Mouse (Mus musculus): ENCODE data around the gene Bbs5. TPM values are rescaled to one million over a fixed set of nuclear protein-coding genes. Genes with fewer than 3 reads are reported as not detected.

The Bbs5 gene
- polyA plus RNA-seq, 1 experiment from 2014 or later, result 18.3 TPM

DNA sequence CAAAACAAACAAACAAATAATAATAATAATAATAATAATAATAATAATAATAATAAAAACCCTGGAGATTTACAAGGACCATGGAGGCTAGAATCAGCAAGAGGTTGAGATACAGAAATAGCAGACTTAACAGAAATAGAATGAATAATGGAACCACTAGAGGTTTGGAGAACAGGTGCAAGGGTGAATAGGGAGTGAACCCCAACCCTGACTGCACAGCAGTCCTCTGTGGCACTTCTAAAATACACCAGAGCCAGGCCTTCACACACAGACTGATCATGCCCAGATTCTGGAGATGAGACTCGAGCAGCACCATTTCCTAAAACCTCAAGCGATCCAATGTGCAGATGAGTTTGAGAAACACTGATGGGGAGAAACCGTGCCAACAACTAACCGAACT, 35.0 kb downstream of the Bbs5 start:
- Histone ChIP-seq H3K36me3 (ENCODE audit: control insufficient read depth, insufficient read depth, low read length) (no peaks in the 10 kb centered on the region), H3K9me3 (ENCODE audit: control insufficient read depth, low read length) (no peaks in the 10 kb centered on the region), H3K4me3 (ENCODE audit: low read length) (no peak overlapping the region), H3K4me1 (replicated peaks; ENCODE audit: control insufficient read depth, insufficient read depth, low read length) (no peaks in the 10 kb centered on the region), H3K4me2 (ENCODE audit: low read depth, low read length) (no peak overlapping the region), H3K27me3 (ENCODE audit: control insufficient read depth, insufficient read depth, low read depth, low read length) (no peaks in the 10 kb centered on the region), H3K27ac (ENCODE audit: low read length) (no peak overlapping the region), H3K9ac (ENCODE audit: low read length) (no peak overlapping the region)
- ATAC-seq (ENCODE audit: low read depth), result no peak
- 81% methylated on average over 4 of the region's 4 CpGs for WGBS

- Histone ChIP-seq H3K9ac (ENCODE audit: low read length) (no peak overlapping the region), H3K4me2 (ENCODE audit: low read depth, low read length) (no peak overlapping the region), H3K27ac (ENCODE audit: low read length) (no peak overlapping the region), H3K4me1 (replicated peaks; ENCODE audit: control insufficient read depth, insufficient read depth, low read length) (no peaks in the 10 kb centered on the region), H3K4me3 (ENCODE audit: low read length) (no peak overlapping the region), H3K9me3 (ENCODE audit: control insufficient read depth, low read length) (no peaks in the 10 kb centered on the region), H3K27me3 (ENCODE audit: control insufficient read depth, insufficient read depth, low read depth, low read length) (no peaks in the 10 kb centered on the region), H3K36me3 (ENCODE audit: control insufficient read depth, insufficient read depth, low read length) (no peaks in the 10 kb centered on the region; the same call in 1 of the 2 replicates)
- ATAC-seq (ENCODE audit: low read depth), result no peak
- WGBS, result 74% methylated on average over 13 of the region's 13 CpGs
Observed at GRCm38 (mm10) chr2:69683036-69683805, 36.2 kb downstream of the Bbs5 start.

GRCm38 (mm10) chr2:69684488-69684887, 37.5 kb downstream of the Bbs5 start:
- H3K27ac ChIP-seq (ENCODE audit: low read length), result no peak overlapping the region
- no peak for ATAC-seq (ENCODE audit: low read depth)
- no peaks in the 10 kb centered on the region for H3K27me3 ChIP-seq (ENCODE audit: control insufficient read depth, insufficient read depth, low read depth, low read length)
- H3K9me3 ChIP-seq (ENCODE audit: control insufficient read depth, low read length), result no peaks in the 10 kb centered on the region
- no peak overlapping the region for H3K9ac ChIP-seq (ENCODE audit: low read length)
- 97% methylated on average over 3 of the region's 3 CpGs for WGBS
- H3K4me2 ChIP-seq (ENCODE audit: low read depth, low read length), result no peak overlapping the region
- no peaks in the 10 kb centered on the region; the same call in 1 of the 2 replicates for H3K36me3 ChIP-seq (ENCODE audit: control insufficient read depth, insufficient read depth, low read length)
- H3K4me3 ChIP-seq (ENCODE audit: low read length), result no peak overlapping the region
- H3K4me1 ChIP-seq (replicated peaks; ENCODE audit: control insufficient read depth, insufficient read depth, low read length), result no peaks in the 10 kb centered on the region

GRCm38 (mm10) chr2:69690214-69690613, 43.2 kb downstream of the Bbs5 start:
- WGBS, result 95% methylated on average over 3 of the region's 3 CpGs
- Histone ChIP-seq H3K36me3 (ENCODE audit: control insufficient read depth, insufficient read depth, low read length) (peaks cover 9% of the 10 kb centered on the region), H3K4me1 (replicated peaks; ENCODE audit: control insufficient read depth, insufficient read depth, low read length) (no peaks in the 10 kb centered on the region), H3K9ac (ENCODE audit: low read length) (no peak overlapping the region), H3K4me3 (ENCODE audit: low read length) (no peak overlapping the region), H3K27ac (ENCODE audit: low read length) (no peak overlapping the region), H3K4me2 (ENCODE audit: low read depth, low read length) (no peak overlapping the region), H3K27me3 (ENCODE audit: control insufficient read depth, insufficient read depth, low read depth, low read length) (no peaks in the 10 kb centered on the region), H3K9me3 (ENCODE audit: control insufficient read depth, low read length) (no peaks in the 10 kb centered on the region)
- no peak for ATAC-seq (ENCODE audit: low read depth)

GRCm38 (mm10) chr2:69690843-69691242, 43.9 kb downstream of the Bbs5 start:
- no peak; the same call in 1 of the 2 replicates for ATAC-seq (ENCODE audit: low read depth)

GRCm38 (mm10) chr2:69693501-69693900, 46.5 kb downstream of the Bbs5 start:
- Histone ChIP-seq H3K9me3 (ENCODE audit: control insufficient read depth, low read length) (no peaks in the 10 kb centered on the region), H3K9ac (ENCODE audit: low read length) (no peak overlapping the region), H3K36me3 (ENCODE audit: control insufficient read depth, insufficient read depth, low read length) (peaks cover 9% of the 10 kb centered on the region), H3K27ac (ENCODE audit: low read length) (no peak overlapping the region), H3K4me1 (replicated peaks; ENCODE audit: control insufficient read depth, insufficient read depth, low read length) (no peaks in the 10 kb centered on the region), H3K4me2 (ENCODE audit: low read depth, low read length) (no peak overlapping the region), H3K27me3 (ENCODE audit: control insufficient read depth, insufficient read depth, low read depth, low read length) (no peaks in the 10 kb centered on the region), H3K4me3 (ENCODE audit: low read length) (no peak overlapping the region)
- 89% methylated on average over 11 of the region's 11 CpGs for WGBS
- no peak for ATAC-seq (ENCODE audit: low read depth)

More at GRCm38 (mm10) chr2:69690843-69691242, 43.9 kb downstream of the Bbs5 start:
- H3K4me3 ChIP-seq (ENCODE audit: low read length), result no peak overlapping the region
- peaks cover 9% of the 10 kb centered on the region for H3K36me3 ChIP-seq (ENCODE audit: control insufficient read depth, insufficient read depth, low read length)
- 77% methylated on average over 6 of the region's 6 CpGs for WGBS
- H3K4me1 ChIP-seq (replicated peaks; ENCODE audit: control insufficient read depth, insufficient read depth, low read length), result no peaks in the 10 kb centered on the region
- no peak overlapping the region for H3K9ac ChIP-seq (ENCODE audit: low read length)
- H3K9me3 ChIP-seq (ENCODE audit: control insufficient read depth, low read length), result no peaks in the 10 kb centered on the region
- no peak overlapping the region for H3K4me2 ChIP-seq (ENCODE audit: low read depth, low read length)
- no peaks in the 10 kb centered on the region for H3K27me3 ChIP-seq (ENCODE audit: control insufficient read depth, insufficient read depth, low read depth, low read length)
- no peak overlapping the region for H3K27ac ChIP-seq (ENCODE audit: low read length)

DNA sequence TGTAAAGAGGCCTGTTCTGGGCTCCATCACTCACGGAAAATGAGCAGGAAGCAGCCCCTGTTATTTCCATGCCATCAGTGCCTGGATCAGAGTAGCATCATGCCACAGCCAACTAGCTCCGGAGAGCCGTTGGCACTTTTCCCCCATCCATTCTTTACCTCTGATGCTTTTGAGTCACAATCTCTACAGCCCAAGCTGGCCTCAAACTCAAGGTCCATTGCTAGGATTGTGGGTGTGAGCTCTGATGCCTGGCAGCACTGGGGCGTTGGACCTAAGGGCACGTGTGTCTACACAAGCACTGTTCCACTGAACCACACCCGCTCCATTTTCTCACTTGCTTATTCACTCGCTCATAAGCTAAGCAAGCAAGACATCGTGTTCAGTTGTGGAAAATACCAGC, 53.5 kb downstream of the Bbs5 start:
- 90% methylated on average over 8 of the region's 8 CpGs for WGBS
- Histone ChIP-seq H3K4me2 (ENCODE audit: low read depth, low read length) (no peak overlapping the region), H3K4me3 (ENCODE audit: low read length) (no peak overlapping the region), H3K27ac (ENCODE audit: low read length) (no peak overlapping the region), H3K27me3 (ENCODE audit: control insufficient read depth, insufficient read depth, low read depth, low read length) (no peaks in the 10 kb centered on the region), H3K9ac (ENCODE audit: low read length) (no peak overlapping the region), H3K36me3 (ENCODE audit: control insufficient read depth, insufficient read depth, low read length) (peaks cover 10% of the 10 kb centered on the region), H3K9me3 (ENCODE audit: control insufficient read depth, low read length) (no peaks in the 10 kb centered on the region), H3K4me1 (replicated peaks; ENCODE audit: control insufficient read depth, insufficient read depth, low read length) (no peaks in the 10 kb centered on the region)
- ATAC-seq (ENCODE audit: low read depth), result no peak

DNA sequence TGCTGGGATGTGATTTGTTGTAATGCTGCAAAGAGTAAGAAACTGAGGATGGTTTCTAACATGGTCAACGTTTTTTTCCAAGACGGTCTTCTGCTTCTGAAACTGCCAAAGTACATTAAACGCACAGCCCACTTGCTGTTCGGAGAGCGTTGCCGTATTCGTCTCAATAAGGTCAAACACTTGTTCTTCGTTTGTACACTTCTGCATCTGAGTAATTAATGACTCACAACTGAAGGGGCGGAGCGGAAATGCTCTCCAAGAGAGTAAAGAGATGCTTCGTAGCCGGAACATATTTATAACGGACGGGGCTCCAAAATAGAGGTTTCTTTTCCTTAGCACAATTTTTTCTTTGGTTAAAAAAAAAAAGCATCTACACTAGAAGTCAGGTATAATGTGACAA, 65.2 kb downstream of the Bbs5 start:
- H3K27ac ChIP-seq (ENCODE audit: low read length), result no peak overlapping the region
- H3K9ac ChIP-seq (ENCODE audit: low read length), result no peak overlapping the region
- no peak overlapping the region for H3K4me2 ChIP-seq (ENCODE audit: low read depth, low read length)
- H3K36me3 ChIP-seq (ENCODE audit: control insufficient read depth, insufficient read depth, low read length), result 0 out of 2 replicates have a peak, but pooled peaks cover 2% of the 10 kb centered on the region
- H3K4me3 ChIP-seq (ENCODE audit: low read length), result no peak overlapping the region
- H3K9me3 ChIP-seq (ENCODE audit: control insufficient read depth, low read length), result no peaks in the 10 kb centered on the region
- ATAC-seq (ENCODE audit: low read depth), result no peak
- no peaks in the 10 kb centered on the region for H3K27me3 ChIP-seq (ENCODE audit: control insufficient read depth, insufficient read depth, low read depth, low read length)
- 81% methylated on average over 14 of the region's 14 CpGs for WGBS
- no peaks in the 10 kb centered on the region for H3K4me1 ChIP-seq (replicated peaks; ENCODE audit: control insufficient read depth, insufficient read depth, low read length)

- H3K27ac ChIP-seq (ENCODE audit: low read length), result peak within 1 kb of the TSS; percentile 72
- H3K4me2 ChIP-seq (ENCODE audit: low read depth, low read length), result peak within 1 kb of the TSS; percentile 71
- H3K27me3 ChIP-seq (ENCODE audit: control insufficient read depth, insufficient read depth, low read depth, low read length), result no peaks in the 10 kb centered on the region
- H3K4me1 ChIP-seq (replicated peaks; ENCODE audit: control insufficient read depth, insufficient read depth, low read length), result no peaks in the 10 kb centered on the region
- H3K9ac ChIP-seq (ENCODE audit: low read length), result peak within 1 kb of the TSS; percentile 81
- ATAC-seq (ENCODE audit: low read depth), result peak; percentile 100
- H3K9me3 ChIP-seq (ENCODE audit: control insufficient read depth, low read length), result no peaks in the 10 kb centered on the region
- H3K4me3 ChIP-seq (ENCODE audit: low read length), result peak within 1 kb of the TSS; percentile 91
- no peaks in the 10 kb centered on the region for H3K36me3 ChIP-seq (ENCODE audit: control insufficient read depth, insufficient read depth, low read length)
- under 1% methylated on average over 39 of the region's 39 CpGs for WGBS
Observed at GRCm38 (mm10) chr2:69712981-69713625, 66.1 kb downstream of the Bbs5 start, which contains the start of gene Fastkd1. TSS of gene Fastkd1 (minus strand) at chr2:69713516.

Measured in lung, embryonic 16.5 days (tissue).